Mouse (Mus musculus) midbrain, embryonic 16.5 days (tissue): ENCODE measurements around the gene Gmds. TPM values are rescaled to one million over a fixed set of nuclear protein-coding genes. Genes with fewer than 3 reads are reported as not detected.

ENCODE experiments used
- ATAC-seq: fragments of 200-750 bp; cut with Nextera tagmentation; 2 replicates; pipeline ENCODE4 v1.8.0; 2017; ENCODE audit warnings: moderate TSS enrichment
- H3K27ac ChIP-seq: fragments of 300-500 bp; sonication (generic); 2 replicates; pipeline ENCODE4 v1.5.1; 2014; ENCODE audit warnings: mild to moderate bottlenecking, low read length, mixed read lengths
- H3K27me3 ChIP-seq: fragments of 300-500 bp; sonication (generic); 2 replicates; pipeline ENCODE4 v1.6.1; 2014; ENCODE audit warnings: low read depth, low read length, mixed read lengths; ENCODE audit not compliant: control insufficient read depth, insufficient read depth
- H3K36me3 ChIP-seq: fragments of 300-500 bp; sonication (generic); 2 replicates; pipeline ENCODE4 v1.6.1; 2014; ENCODE audit warnings: mild to moderate bottlenecking, low read length, moderate library complexity, mixed read lengths; ENCODE audit not compliant: control insufficient read depth, insufficient read depth
- H3K4me1 ChIP-seq: fragments of 300-500 bp; sonication (generic); 2 replicates; pipeline ENCODE4 v1.6.1; 2014; ENCODE audit warnings: mild to moderate bottlenecking, low read length, mixed read lengths; ENCODE audit not compliant: control insufficient read depth, insufficient read depth
- H3K4me2 ChIP-seq: fragments of 300-500 bp; sonication (generic); 2 replicates; pipeline ENCODE4 v1.6.1; 2014; ENCODE audit warnings: mild to moderate bottlenecking, low read length, mixed read lengths
- H3K4me3 ChIP-seq: fragments of 300-500 bp; sonication (generic); 2 replicates; pipeline ENCODE4 v1.5.1; 2014; ENCODE audit warnings: low read depth, mild to moderate bottlenecking, low read length, moderate library complexity, mixed read lengths
- H3K9ac ChIP-seq: fragments of 300-500 bp; sonication (generic); 2 replicates; pipeline ENCODE4 v1.6.1; 2014; ENCODE audit warnings: low read depth, low read length, mixed read lengths
- H3K9me3 ChIP-seq: fragments of 300-500 bp; sonication (generic); replicated peaks from 2 replicates; pipeline ENCODE4 v1.6.1; 2014; ENCODE audit warnings: mild to moderate bottlenecking, low read length, mixed read lengths; ENCODE audit not compliant: control insufficient read depth, poor library complexity, severe bottlenecking
- WGBS: fragments of 180-500 bp; shearing (Covaris S2); extraction: QIAGEN DNeasy Blood & Tissue Kit; methylation state at CpG from one replicate; pipeline ENCODE4 v1.1.7; 2014; 5-methylcytosine and 5-hydroxymethylcytosine counted together
- polyA plus RNA-seq: library from polyadenylated mRNA; unstranded; fragments of >200 nt; fragmentation: Nextera tagmentation; extraction: Ambion mirVana; gene quantifications from 2 replicates; pipeline ENCODE4 v1.2.1, GENCODE M21; 2015

Gmds gene
- polyA plus RNA-seq, 1 experiment from 2014 or later, result 34.9 TPM

DNA sequence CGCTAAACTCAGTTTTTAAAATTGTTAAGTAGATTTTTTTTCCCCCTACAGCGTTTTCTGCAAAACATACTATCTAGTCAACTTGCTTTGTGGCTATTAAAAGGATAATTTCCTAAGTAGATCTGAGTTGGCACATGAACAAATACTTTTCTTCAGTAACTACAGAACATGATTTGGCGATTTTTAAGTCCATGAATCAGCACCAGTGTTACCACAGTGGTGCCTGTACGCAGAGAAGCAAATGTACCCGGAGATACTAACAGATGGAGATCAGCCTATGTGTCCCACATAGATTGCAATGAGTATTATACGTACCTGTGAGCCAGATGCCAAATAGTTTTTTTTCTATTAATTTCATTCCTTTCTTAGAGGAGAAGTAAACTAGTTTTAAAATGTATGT, 528.8 kb downstream of the Gmds start:
- Histone ChIP-seq H3K36me3 (no peaks in the 10 kb centered on the region), H3K9ac (no peak overlapping the region), H3K9me3 (no peaks in the 10 kb centered on the region), H3K4me2 (no peak overlapping the region), H3K4me1 (peaks cover 25% of the 10 kb centered on the region), H3K27ac (no peak overlapping the region), H3K27me3 (peaks cover 55% of the 10 kb centered on the region), H3K4me3 (no peak overlapping the region)
- WGBS, result 7% methylated on average over 6 of the region's 6 CpGs
- ATAC-seq, result no peak

- Histone ChIP-seq H3K9ac (no peak overlapping the region), H3K4me3 (peak overlapping the region; percentile 39), H3K36me3 (no peaks in the 10 kb centered on the region), H3K27me3 (peaks cover 51% of the 10 kb centered on the region), H3K27ac (no peak overlapping the region), H3K9me3 (no peaks in the 10 kb centered on the region), H3K4me2 (no peak overlapping the region), H3K4me1 (peaks cover 25% of the 10 kb centered on the region)
- ATAC-seq, result no peak
- WGBS, result 5% methylated on average over 16 of the region's 16 CpGs
These were observed 529.6 kb downstream of the Gmds start for GRCm38 (mm10) chr13:31808804-31809420.

DNA sequence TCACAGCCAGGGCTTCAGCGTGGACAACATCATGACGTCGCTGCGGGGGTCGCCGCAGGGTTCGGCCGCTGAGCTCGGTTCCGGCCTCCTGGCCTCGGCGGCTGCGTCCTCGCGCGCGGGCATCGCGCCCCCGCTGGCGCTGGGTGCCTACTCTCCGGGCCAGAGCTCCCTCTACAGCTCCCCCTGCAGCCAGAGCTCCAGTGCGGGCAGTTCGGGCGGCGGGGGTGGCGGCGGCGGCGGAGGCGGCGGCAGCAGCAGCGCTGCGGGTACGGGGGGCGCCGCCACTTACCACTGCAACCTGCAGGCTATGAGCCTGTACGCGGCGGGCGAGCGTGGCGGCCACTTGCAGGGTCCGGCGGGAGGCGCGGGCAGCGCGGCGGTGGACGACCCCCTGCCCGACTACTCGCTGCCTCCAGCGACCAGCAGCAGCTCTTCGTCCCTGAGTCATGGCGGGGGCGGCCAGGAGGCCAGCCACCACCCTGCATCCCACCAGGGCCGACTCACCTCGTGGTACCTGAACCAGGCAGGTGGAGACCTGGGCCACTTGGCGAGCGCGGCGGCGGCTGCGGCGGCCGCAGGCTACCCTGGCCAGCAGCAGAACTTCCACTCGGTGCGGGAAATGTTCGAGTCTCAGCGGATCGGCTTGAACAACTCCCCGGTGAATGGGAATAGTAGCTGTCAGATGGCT, 530.3 kb downstream of the Gmds start:
- H3K9me3 ChIP-seq, result no peaks in the 10 kb centered on the region
- under 1% methylated on average over 72 of the region's 73 CpGs for WGBS
- no peaks in the 10 kb centered on the region for H3K36me3 ChIP-seq
- ATAC-seq, result no peak
- peak overlapping the region; percentile 25; the same call in 1 of the 2 replicates for H3K4me2 ChIP-seq
- peaks cover 50% of the 10 kb centered on the region for H3K27me3 ChIP-seq
- H3K9ac ChIP-seq, result peak overlapping the region; percentile 57; the same call in 1 of the 2 replicates
- H3K27ac ChIP-seq, result no peak overlapping the region; the same call in 1 of the 2 replicates
- peaks cover 25% of the 10 kb centered on the region for H3K4me1 ChIP-seq
- H3K4me3 ChIP-seq, result peak overlapping the region; percentile 39

DNA sequence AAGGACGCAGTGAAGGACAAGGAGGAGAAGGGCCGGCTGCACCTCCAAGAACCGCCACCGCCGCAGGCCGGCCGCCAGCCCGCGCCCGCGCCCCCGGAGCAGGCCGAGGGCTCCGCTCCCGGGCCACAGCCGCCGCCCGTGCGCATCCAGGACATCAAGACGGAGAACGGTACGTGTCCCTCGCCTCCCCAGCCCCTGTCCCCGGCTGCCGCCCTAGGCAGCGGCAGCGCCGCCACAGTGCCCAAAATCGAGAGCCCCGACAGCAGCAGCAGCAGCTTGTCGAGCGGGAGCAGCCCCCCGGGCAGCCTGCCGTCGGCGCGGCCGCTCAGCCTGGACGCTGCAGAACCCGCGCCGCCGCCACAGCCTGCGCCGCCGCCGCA, 530.8 kb downstream of the Gmds start:
- Histone ChIP-seq H3K36me3 (no peaks in the 10 kb centered on the region), H3K4me3 (peak overlapping the region; percentile 39), H3K9me3 (no peaks in the 10 kb centered on the region), H3K27ac (peak overlapping the region; percentile 42; the same call in 1 of the 2 replicates), H3K4me1 (peaks cover 25% of the 10 kb centered on the region), H3K27me3 (peaks cover 49% of the 10 kb centered on the region), H3K4me2 (peak overlapping the region; percentile 25; the same call in 1 of the 2 replicates), H3K9ac (peak overlapping the region; percentile 57; the same call in 1 of the 2 replicates)
- peak; percentile 10; the same call in 1 of the 2 replicates for ATAC-seq
- under 1% methylated on average over 46 of the region's 47 CpGs for WGBS

GRCm38 (mm10) chr13:31806890-31807735, 531.4 kb downstream of the Gmds start:
- Histone ChIP-seq H3K27me3 (peaks cover 47% of the 10 kb centered on the region), H3K4me1 (peaks cover 25% of the 10 kb centered on the region), H3K4me3 (peak overlapping the region; percentile 39), H3K9ac (peak overlapping the region; percentile 57), H3K36me3 (no peaks in the 10 kb centered on the region), H3K9me3 (no peaks in the 10 kb centered on the region), H3K4me2 (peak overlapping the region; percentile 55), H3K27ac (peak overlapping the region; percentile 48)
- peak; percentile 49 for ATAC-seq
- under 1% methylated on average over 74 of the region's 101 CpGs for WGBS

- Histone ChIP-seq H3K27me3 (peaks cover 47% of the 10 kb centered on the region), H3K9ac (peak within 1 kb of the TSS; percentile 57), H3K36me3 (no peaks in the 10 kb centered on the region), H3K4me2 (peak within 1 kb of the TSS; percentile 55), H3K9me3 (no peaks in the 10 kb centered on the region), H3K4me1 (peaks cover 27% of the 10 kb centered on the region), H3K27ac (peak within 1 kb of the TSS; percentile 48), H3K4me3 (peak within 1 kb of the TSS; percentile 39)
- peak; percentile 68 for ATAC-seq
- under 1% methylated on average over 39 of the region's 40 CpGs for WGBS
These were observed 532.1 kb downstream of the Gmds start, which contains the start of gene Foxc1 for GRCm38 (mm10) chr13:31806428-31806832. TSS of gene Foxc1 (plus strand) at chr13:31806633.

DNA sequence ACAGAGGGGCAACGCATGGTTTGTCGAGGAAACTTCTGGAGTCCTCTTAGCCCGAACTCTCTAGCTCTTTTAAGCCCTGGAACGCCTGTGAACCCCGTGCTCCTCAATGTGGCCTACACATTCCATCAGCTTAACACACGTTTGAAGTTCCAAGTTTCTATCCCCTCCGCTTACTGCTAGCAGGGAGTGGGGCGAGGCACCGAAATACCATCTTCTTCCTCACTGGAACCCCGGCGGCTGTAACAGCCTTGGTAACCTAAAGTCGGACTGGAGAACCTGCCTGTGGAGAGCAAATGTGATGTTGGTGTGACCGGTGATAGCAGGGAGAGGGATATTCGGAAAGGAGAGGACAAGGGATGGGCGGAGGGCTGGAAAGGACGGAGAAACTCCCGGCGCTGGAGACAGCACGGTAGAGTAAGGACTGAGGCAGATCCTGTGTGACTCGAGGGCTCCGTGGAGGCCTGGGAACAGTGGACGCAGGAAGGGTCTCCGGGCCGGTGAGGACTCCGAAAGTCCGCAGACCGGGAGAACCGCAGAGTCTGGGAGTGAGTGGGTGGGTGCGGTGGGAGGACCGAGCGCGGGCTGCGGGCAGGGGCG, 532.6 kb downstream of the Gmds start:
- no peak overlapping the region; the same call in 1 of the 2 replicates for H3K27ac ChIP-seq
- peaks cover 27% of the 10 kb centered on the region for H3K4me1 ChIP-seq
- H3K9ac ChIP-seq, result peak overlapping the region; percentile 25; the same call in 1 of the 2 replicates
- peaks cover 52% of the 10 kb centered on the region for H3K27me3 ChIP-seq
- H3K36me3 ChIP-seq, result no peaks in the 10 kb centered on the region
- ATAC-seq, result peak; percentile 28
- peak overlapping the region; percentile 55 for H3K4me2 ChIP-seq
- peak overlapping the region; percentile 39 for H3K4me3 ChIP-seq
- H3K9me3 ChIP-seq, result no peaks in the 10 kb centered on the region
- WGBS, result under 1% methylated on average over 34 of the region's 34 CpGs

DNA sequence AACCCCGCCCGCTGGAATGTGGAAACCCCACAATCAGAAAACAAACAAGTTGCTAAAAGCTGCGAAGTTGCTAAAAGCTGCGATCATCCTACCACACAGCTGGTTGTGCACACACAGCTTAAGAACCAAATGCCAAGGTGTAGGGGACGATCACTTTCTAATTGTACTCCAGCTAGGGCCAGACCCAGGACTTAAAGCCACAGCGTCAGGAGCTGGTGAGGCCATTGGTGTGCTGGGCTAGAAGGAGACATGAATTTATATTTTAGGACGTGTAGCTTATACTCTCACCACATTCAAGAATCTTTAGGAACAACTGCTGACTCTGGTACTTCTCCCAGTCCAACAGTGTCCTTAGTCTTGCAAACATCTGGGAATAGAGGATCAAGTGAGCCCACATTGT, 534.0 kb downstream of the Gmds start:
- no peak for ATAC-seq
- H3K36me3 ChIP-seq, result no peaks in the 10 kb centered on the region
- H3K4me2 ChIP-seq, result no peak overlapping the region
- H3K4me3 ChIP-seq, result no peak overlapping the region
- H3K9ac ChIP-seq, result no peak overlapping the region
- H3K27ac ChIP-seq, result no peak overlapping the region
- H3K4me1 ChIP-seq, result peaks cover 31% of the 10 kb centered on the region
- no peaks in the 10 kb centered on the region for H3K9me3 ChIP-seq
- H3K27me3 ChIP-seq, result peaks cover 58% of the 10 kb centered on the region
- 0% methylated on average over 7 of the region's 7 CpGs for WGBS
